Mouse (Mus musculus): ENCODE data around the gene Ddx39b.
"Not testable (repeated sequence)": the region's sequence is repeated elsewhere in the genome, so short reads cannot be mapped to it uniquely, and the experiment has no call there.

Gene Ddx39b

GRCm38 (mm10) chr17:35263523-35263883 is 22.0 kb downstream of the Ddx39b start:
- no peak for DNase-seq

GRCm38 (mm10) chr17:35267399-35268086 is 26.0 kb downstream of the Ddx39b start:
- DNase-seq = no peak

GRCm38 (mm10) chr17:35269653-35270347 is 28.3 kb downstream of the Ddx39b start:
- no peak for DNase-seq

- no peak for DNase-seq
Measured at GRCm38 (mm10) chr17:35272249-35272648, 30.7 kb downstream of the Ddx39b start.

GRCm38 (mm10) chr17:35274770-35275169 is 33.2 kb downstream of the Ddx39b start:
- DNase-seq = peak; percentile 75

- no peak for DNase-seq
Measured at GRCm38 (mm10) chr17:35276304-35276864, 34.8 kb downstream of the Ddx39b start.

GRCm38 (mm10) chr17:35278049-35278448 is 36.5 kb downstream of the Ddx39b start:
- DNase-seq = no peak

GRCm38 (mm10) chr17:35278957-35279688 is 37.6 kb downstream of the Ddx39b start:
- DNase-seq = no peak

- no peak for DNase-seq
Measured at GRCm38 (mm10) chr17:35280276-35280675, 38.7 kb downstream of the Ddx39b start.

- DNase-seq = no peak
Measured at GRCm38 (mm10) chr17:35285431-35285830, 43.9 kb downstream of the Ddx39b start.

GRCm38 (mm10) chr17:35295796-35296195 is 54.2 kb downstream of the Ddx39b start:
- DNase-seq = not testable (repeated sequence)

GRCm38 (mm10) chr17:35300261-35300945 is 58.9 kb downstream of the Ddx39b start:
- DNase-seq = not testable (repeated sequence)

- DNase-seq = peak; percentile 73
Measured at GRCm38 (mm10) chr17:35301645-35302258, 60.2 kb downstream of the Ddx39b start.

- DNase-seq = no peak
Measured at GRCm38 (mm10) chr17:35303271-35303670, 61.7 kb downstream of the Ddx39b start.

All from cerebellum, adult 11 months (tissue).